Mouse (Mus musculus) bone marrow macrophage, adult 2 months (primary cell): ENCODE data around the gene Fuca1. TPM values are rescaled to one million over a fixed set of nuclear protein-coding genes. Genes with fewer than 3 reads are reported as not detected.

Experiments
- H3K27ac ChIP-seq: 2 replicates; pipeline ENCODE4 v1.5.1; 2012; ENCODE audit warnings: low read depth, low read length; ENCODE audit not compliant: insufficient read depth
- H3K4me1 ChIP-seq: 2 replicates; pipeline ENCODE4 v1.6.1; 2012; ENCODE audit warnings: low read length; ENCODE audit not compliant: control insufficient read depth, insufficient read depth
- H3K4me3 ChIP-seq: 2 replicates; pipeline ENCODE4 v1.5.1; 2012; ENCODE audit warnings: mild to moderate bottlenecking, low read length, moderate library complexity; ENCODE audit not compliant: insufficient read depth
- CTCF ChIP-seq: IDR thresholded peaks from 2 replicates; pipeline ENCODE4 v1.5.1; 2012; ENCODE audit warnings: low read depth, mild to moderate bottlenecking, low read length, moderate library complexity
- POLR2A ChIP-seq: IDR thresholded peaks from 2 replicates; pipeline ENCODE4 v1.6.1; 2012; ENCODE audit warnings: mild to moderate bottlenecking, low read depth, low read length, borderline replicate concordance
- polyA plus RNA-seq: library from polyadenylated mRNA; stranded (reverse); fragments of >200 nt; gene quantifications from 2 replicates; pipeline ENCODE4 v1.2.4, GENCODE M21; 2012; ENCODE audit not compliant: missing spikeins, insufficient read depth, insufficient read length

Fuca1 gene
- polyA plus RNA-seq, 1 experiment = 418 TPM

DNA sequence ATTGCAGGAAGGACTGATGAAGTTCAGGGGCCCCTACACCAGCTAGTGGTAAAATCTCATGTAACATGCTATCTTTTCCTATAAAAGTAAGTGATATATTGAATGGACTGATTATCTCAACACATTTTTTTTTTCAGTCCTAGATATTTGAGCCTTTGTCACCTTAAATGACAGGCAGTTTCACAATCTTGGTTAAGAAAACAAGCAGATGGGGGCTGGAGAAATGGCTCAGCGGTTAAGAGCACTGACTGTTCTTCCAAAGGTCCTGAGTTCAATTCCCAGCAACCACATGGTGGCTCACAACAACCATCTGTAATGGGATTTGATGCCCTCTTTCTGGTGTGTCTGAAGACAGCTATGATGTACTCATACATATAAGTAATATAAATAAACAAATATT is 1.7 kb downstream of the Fuca1 start:
- Histone ChIP-seq H3K4me1 (peaks cover 23% of the 10 kb centered on the region), H3K4me3 (peak overlapping the region; percentile 96), H3K27ac (peak overlapping the region; percentile 67; the same call in 1 of the 2 replicates)
- TF ChIP-seq CTCF (no peak), POLR2A (no peak)

DNA sequence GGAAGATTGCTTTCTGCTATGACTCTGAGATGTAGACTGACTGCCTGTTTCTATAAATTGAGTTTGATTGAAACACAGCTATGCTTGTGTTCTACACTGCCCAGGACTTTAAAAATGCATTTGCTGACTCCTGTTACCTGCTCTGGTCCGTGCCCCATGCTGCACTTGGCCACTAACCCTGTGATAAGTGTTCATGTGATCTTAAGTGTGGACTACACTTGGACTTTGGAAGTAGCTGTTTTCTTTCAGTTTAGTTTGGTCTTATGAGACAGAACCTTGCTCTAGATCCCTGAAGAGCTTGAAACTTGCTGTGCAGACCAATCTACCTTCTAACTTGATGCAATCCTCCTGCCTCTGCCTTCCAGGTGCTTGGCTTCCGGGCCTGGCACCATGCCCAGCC is 3.9 kb downstream of the Fuca1 start:
- TF ChIP-seq CTCF (no peak), POLR2A (no peak)
- peaks cover 6% of the 10 kb centered on the region for H3K4me1 ChIP-seq

DNA sequence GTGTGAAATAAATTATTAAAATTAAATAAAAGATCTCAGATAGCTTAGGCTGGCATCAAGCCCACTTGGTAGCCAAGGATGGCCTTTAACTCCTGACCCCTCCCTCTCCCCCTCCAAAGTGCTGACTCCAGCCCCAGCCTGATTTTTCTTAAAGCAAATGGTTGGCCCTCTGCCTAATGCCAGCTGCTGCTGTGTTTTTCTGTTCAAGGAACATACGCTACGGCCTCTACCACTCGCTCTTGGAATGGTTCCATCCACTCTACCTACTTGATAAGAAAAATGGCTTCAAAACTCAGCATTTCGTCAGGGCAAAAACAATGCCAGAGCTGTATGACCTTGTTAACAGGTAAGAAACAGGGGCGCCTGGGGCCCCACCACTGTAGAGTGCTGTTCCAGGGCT is 4.8 kb downstream of the Fuca1 start:
- TF ChIP-seq CTCF = no peak
- no peak for TF ChIP-seq POLR2A
- Histone ChIP-seq H3K27ac (no peak overlapping the region), H3K4me3 (no peak overlapping the region), H3K4me1 (peaks cover 3% of the 10 kb centered on the region; the same call in 1 of the 2 replicates)

More for the DNA sequence above, 3.9 kb downstream of the Fuca1 start:
- no peak overlapping the region for H3K27ac ChIP-seq
- H3K4me3 ChIP-seq = no peak overlapping the region

DNA sequence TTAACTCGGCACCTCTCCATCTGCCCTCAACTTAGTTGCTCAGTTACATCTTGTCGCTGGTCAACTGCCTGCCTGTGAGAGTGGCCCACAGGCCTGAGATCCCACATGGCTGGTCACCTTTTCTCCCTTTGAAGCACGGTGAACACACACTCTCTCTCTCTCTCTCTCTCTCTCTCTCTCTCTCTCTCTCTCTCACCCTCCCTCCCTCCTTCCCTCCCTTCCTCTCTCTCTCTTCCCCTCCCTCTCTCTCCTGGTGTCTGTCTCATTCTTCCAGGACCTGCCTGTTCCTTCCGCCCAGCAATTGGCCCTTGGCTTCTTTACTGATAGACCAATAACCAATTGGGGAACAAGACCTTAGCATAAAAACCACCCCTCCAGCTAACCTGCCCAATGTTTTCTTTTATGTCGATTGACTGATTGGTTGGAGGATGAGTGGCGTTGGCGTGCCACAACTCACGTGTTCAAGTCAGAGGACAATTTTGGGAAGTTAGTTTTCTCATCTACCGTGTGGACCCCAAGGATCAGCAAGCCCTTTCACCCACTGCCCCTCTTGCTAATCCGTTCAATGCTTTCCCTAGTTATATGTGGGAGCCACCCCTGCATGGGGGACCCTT is 5.8 kb downstream of the Fuca1 start:
- no peak for TF ChIP-seq CTCF
- no peak for TF ChIP-seq POLR2A
- Histone ChIP-seq H3K27ac (no peak overlapping the region), H3K4me1 (peaks cover 3% of the 10 kb centered on the region; the same call in 1 of the 2 replicates), H3K4me3 (no peak overlapping the region)

DNA sequence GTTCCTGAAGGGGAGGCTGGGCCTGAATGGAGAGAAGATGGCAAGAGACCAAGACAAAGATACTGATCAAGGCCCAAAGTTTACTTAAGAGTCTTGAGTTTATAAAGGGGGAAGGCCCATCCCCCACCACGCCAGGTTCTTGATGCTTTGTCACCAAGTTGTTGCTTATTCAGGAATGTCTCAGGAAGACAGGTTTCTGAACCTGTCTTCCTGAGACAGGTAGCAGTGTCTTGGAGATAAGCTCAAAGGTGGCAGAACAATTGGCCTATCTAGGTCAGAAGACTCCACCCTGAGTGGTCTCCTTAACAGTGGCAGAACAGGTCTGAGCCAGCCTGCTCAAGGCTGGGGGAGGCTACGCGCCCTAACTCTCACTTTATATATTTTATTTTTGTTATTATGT is 6.3 kb downstream of the Fuca1 start:
- H3K4me1 ChIP-seq = peaks cover 3% of the 10 kb centered on the region; the same call in 1 of the 2 replicates
- H3K27ac ChIP-seq = no peak overlapping the region
- no peak for TF ChIP-seq CTCF
- no peak for TF ChIP-seq POLR2A
- H3K4me3 ChIP-seq = no peak overlapping the region

DNA sequence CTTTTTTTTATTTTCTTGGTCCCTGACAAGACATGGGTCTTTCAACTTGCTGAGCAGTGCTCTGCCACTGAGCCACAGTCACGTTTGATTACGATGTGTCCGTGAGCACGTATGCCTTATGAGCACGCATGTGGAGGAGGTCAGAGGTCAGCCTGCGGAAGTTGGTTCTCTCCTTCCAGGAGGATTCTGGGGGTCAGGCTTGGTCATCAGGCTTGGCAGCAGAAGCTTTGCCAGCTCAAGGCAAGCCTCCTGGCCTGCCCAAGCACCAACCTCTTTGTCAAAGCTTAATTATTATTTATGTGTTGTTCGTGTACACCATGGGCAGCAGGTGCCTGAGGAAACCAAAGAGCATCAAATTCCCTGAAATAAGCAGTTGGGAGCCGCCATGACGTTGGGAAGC is 7.8 kb downstream of the Fuca1 start:
- H3K4me3 ChIP-seq = no peak overlapping the region
- no peak overlapping the region for H3K27ac ChIP-seq
- TF ChIP-seq POLR2A (no peak), CTCF (no peak)
- no peaks in the 10 kb centered on the region for H3K4me1 ChIP-seq

DNA sequence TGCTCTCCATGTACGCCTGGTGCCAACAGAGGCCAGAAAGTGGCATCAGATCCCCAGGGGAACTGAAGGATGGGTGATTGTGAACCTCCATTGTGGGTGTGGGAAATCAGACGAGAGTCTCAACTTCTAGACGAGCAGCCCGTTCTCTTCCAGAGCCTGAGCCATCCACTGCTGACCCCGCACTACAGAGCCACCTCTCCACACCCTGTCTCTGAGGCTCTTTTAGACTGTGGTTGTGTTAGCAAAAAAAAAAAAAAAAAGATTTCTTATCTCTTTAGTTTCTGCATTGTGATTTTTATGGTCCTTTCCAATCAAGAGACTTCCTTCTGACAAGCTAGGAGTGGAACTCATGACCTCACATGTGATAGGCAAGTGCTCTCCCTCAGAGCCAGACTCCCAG is 8.9 kb downstream of the Fuca1 start:
- Histone ChIP-seq H3K27ac (no peak overlapping the region), H3K4me3 (no peak overlapping the region), H3K4me1 (no peaks in the 10 kb centered on the region)
- TF ChIP-seq CTCF (no peak), POLR2A (no peak)

DNA sequence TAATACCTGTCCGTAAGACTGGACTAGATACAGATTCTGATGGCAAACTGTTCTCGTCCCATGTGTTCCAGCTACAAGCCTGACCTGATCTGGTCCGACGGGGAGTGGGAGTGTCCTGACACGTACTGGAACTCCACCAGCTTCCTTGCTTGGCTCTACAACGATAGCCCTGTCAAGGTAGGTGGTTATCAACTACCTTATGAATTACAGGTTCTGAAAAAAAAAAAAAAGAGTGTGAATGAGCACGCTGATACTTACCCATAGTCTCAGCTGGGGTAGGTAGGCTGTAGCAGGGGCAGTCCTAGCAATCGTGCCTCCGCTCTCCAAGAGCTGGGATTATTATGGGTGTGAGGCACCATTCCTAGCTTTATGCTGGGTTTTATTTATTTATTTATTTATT is 9.3 kb downstream of the Fuca1 start:
- TF ChIP-seq POLR2A (no peak), CTCF (no peak)
- Histone ChIP-seq H3K4me3 (no peak overlapping the region), H3K27ac (no peak overlapping the region), H3K4me1 (peaks cover 2% of the 10 kb centered on the region)

DNA sequence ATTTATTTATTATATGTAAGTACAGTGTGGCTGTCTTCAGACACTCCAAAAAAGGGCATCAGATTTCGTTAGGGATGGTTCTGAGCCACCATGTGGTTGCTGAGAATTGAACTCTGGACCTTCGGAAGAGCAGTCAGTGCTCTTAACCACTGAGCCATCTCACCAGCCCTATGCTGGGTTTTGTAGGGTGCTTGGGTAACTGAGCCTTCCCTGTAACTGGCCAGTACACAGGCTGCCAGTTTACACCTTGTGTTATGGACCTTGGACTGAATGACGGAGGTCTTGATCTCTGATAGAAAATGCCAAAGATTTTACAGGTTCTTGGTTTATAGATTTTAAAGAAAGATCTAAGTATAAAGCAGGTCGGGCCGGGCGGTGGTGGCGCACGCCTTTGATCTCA is 9.7 kb downstream of the Fuca1 start:
- Histone ChIP-seq H3K27ac (no peak overlapping the region), H3K4me3 (no peak overlapping the region), H3K4me1 (peaks cover 4% of the 10 kb centered on the region)
- TF ChIP-seq POLR2A (no peak), CTCF (no peak)

DNA sequence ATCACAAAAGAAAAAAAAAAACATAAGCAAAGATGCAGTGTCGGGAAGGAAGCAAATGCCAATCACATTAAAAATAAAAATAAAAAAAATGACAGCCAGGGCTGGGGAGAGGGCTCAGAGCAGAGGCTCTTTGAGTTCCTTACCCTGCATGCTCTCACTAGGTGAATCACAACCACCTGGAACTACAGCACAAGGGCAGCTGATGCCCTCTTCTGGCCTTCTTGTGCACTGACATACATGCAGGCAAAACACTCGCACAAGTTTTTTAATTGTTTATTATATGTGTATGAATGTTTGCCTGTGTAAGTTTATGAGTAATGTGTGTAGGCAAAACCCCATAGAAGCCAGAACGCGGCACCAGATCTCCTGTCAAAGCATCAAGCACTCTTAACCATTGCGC is 11.3 kb downstream of the Fuca1 start:
- H3K4me1 ChIP-seq = peaks cover 4% of the 10 kb centered on the region
- no peak overlapping the region for H3K4me3 ChIP-seq
- no peak overlapping the region for H3K27ac ChIP-seq
- TF ChIP-seq CTCF (0 out of 2 replicates have a peak, but pooled peaks have one; percentile 9), POLR2A (no peak)
